Mouse (Mus musculus) cerebellum, adult (tissue): ENCODE results near the gene Zranb3.
"Not testable (repeated sequence)": the region's sequence is repeated elsewhere in the genome, so short reads cannot be mapped to it uniquely, and the experiment has no call there.

Experiments
- ATAC-seq: cut with Nextera tagmentation; 2 replicates; pipeline ENCODE4 v1.9.2; 2017; ENCODE audit warnings: mild to moderate bottlenecking, moderate library complexity, mixed read lengths; ENCODE audit not compliant: insufficient number of reproducible peaks, low FRiP score, low TSS enrichment

Gene Zranb3

DNA sequence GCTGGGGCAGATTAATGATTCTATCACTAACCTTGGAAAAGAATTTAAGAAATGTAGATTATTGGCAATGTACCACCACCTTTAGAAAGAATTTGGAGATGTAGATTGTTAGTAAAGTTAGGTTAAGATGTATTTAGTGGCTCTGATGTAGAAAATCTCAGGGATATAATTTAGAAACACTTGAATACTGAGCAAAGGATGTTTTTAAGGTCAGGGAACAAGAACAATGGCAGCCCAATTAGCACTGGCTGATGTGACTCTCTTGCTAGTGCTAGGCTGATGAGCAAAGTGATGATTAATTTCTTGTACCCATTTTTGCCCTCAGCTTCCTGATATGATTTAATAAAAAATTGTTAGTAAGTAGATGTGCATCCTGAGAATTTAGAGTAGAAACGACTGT is 41.4 kb downstream of the Zranb3 start:
- ATAC-seq: no peak

DNA sequence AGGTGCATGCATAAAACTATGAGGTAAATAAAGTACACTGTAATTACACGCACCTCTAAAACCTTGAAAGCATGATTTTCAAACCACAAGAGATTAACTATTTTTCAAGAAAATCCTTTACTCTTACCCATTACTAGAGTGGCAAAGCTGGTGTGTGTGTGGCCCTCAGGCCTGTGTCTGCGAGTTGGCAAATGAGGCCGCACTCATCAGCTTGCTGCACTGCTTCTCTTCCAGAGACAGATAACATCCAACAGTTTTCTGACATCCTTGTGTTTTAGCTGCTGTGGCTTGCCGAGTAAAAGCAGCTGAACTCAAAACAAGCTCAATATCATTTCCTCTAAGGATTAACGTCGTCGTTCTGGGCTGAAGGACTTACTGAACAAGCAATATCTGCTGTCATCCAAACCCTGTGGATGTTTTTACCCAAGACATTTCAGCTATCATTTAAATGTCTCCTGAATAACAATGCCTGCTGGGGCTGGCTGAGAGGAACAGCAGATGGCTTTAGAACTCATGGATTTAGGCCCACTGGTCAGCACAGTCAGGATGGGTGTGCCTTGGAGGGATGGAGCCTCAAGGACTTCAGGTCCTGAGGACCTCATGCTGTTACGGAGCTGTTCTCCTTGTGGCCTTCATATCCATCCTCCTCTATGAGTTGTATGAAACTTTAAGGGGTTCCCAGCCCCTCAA is 42.0 kb downstream of the Zranb3 start:
- peak; percentile 64; the same call in 1 of the 2 replicates for ATAC-seq

DNA sequence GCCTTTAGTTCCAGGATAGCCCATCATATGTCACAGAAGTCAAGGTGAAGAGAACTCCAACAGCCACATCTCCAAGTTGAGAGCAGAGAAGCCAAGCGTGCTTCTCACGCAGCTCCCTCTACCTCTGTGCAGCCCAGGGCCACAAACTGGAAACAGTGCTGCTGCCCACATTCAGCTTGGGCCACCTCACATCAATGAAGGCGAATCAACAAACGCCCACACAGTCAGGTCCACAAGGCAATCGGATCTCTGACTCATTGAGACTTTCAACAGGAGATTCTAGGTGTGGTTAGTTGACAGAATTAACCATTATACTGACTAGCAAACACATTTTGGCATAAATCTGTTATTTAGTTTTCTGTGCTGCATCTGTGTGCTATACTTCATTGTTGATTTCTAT is 44.2 kb downstream of the Zranb3 start:
- no peak for ATAC-seq

DNA sequence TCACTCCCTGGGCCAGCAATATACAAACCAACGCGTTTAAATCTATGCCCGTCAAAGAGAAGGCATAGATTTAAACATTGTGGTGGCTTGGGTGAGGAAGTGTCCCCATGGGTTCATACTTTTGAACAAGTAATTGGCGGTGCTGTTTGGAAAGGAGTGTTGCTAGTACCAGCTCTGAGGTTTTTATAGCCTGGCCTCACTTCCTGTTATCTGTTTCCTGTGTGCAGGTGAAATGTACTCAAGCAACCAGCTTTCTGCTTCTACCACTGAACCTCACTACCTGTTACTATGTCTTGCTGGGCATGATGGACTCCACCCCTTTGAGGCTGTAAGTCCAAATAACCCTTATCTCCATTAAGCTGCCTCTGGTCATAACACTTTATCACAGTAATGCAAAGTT is 45.6 kb downstream of the Zranb3 start:
- no peak for ATAC-seq

DNA sequence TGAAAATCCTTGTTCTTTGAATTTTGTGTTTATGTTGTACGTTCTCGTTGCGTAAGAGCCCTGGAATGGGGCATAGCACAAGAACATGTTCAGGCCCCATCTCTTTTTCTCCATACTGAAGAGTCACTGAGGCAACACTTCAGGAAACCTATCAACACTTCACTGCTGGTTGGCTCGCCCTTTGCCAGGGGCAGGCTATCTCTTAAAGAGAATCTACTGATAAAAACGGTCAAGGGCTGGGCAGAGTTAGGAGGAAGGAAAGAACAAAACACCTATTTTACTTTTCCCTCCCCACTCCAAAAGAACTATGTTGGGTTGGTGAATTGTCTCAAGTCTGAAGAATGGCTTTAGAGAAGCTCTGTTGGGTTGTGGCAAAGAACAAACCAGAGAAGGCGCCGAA is 55.9 kb downstream of the Zranb3 start:
- no peak for ATAC-seq

DNA sequence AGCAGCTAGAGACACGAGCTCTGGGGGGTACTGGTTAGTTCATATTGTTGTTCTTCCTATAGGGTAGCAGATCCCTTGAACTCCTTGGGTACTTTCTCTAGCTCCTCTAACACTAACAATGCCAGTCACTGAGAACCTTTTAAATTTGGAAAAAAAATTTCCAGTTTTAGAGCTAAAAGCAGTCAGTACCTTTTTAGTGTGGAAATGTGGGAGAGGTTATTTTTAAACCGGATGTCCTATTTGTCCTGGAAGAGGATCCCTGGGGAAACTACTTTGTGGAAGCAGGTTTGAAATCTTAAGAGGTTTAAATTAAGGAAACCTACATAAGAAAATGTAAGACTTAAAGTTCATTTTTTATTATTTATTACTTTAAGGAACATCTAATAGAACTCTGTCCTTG is 56.4 kb downstream of the Zranb3 start:
- no peak for ATAC-seq

DNA sequence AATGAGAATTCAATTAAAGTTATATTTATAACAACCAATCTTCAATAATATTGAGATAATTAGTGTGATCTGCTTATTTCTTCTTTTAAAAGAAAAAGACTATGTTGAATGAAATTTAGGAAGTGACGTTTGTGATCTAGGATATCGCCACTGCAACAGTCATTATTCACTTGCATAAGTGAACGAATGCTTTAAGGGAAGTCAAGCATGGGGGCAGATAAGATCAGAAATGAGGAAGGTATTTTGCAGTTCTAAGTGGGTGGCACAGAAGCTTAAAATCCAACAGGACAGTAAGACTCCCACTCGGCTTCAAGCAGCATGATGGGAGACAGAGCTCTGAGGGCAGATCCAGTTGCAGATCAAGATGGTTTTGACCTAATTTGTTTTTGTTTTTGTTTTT is 58.7 kb downstream of the Zranb3 start:
- ATAC-seq: no peak

DNA sequence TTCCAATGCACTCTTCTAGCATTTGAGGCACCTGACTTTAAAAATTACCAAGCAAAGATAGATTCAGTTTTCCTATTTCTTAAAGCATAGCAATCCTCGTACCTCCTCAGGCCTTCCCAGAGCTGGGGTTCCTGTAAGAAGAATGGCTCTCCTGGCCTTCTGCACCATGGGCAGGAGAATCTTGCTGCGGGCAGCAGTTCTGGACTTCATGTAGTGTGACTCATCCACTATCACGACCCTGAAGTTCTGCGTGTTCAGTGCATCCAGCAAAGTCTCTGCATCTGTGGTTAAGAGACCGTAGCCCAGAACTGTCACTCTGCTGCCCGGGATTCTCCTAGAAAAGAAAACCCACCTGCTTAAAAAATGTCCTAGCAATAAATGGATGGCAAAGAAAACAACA is 66.6 kb downstream of the Zranb3 start:
- no peak for ATAC-seq

DNA sequence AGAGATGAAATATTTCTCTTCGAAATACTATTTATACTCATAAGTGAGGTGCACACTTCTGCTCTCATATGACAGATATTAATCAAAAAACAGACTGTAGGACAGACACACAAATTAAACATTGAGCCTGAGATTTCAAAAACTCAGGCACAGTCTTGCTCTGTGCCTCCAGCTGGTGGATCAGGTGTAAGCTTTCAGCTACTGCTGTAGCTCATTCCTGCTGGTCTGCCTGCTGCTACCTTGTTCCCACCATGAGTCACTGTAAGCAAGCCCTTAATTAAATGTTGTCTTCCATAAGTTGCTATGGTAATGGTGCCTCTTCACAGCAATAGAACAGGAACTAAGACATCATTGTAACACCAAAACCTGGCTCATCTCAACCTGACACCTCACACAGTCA is 70.7 kb downstream of the Zranb3 start:
- ATAC-seq: no peak

DNA sequence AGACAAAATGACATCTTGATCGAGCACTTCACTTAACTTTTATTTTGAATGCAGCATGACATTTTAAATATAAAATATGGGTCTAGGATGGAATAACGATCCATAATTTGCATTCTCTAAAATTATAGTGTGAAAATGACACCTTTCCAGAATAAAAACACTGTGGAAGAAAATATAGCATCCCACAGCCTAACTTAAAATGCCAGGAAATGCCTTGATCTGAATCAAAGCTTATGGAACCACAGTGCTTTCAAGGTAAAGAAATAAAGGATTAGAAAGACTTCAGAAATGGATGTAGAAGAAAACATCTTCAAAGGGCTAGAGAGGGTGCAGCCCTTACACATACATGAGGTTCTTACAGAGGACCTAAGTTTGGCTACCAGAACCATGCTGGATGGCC is 71.3 kb downstream of the Zranb3 start:
- no peak for ATAC-seq

DNA sequence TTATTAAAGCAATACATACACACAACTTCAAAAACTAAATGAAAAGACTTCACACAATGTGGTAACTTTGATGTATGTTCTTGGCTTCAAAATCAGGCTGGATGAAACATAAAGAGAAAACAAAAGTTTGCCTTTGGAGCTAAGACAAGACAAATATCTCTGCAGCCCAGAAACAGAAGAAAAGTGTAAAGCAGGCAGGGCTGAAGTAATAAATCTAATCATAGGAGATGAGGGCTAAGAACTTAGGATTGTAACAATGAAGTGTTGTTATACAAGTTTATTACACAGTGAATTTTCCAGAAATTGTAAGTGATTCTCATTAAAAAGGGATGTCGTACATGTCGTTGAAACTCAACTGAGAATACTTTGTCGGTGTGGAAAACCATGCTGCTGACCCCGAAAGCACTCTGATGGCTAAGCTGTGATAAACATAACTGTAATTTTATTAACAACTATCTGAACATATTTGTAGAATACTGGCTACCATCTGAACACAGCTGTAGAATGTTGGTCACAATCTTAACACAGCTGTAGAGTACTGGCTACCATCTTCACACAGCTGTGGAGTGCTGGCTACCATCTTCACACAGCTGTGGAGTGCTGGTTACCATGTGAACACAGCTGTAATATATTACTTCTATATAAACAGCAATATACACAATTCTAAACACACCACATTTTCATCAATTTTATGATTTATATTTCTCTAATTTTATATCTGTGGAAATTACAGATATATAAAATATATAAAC is 78.3 kb downstream of the Zranb3 start:
- ATAC-seq: no peak

DNA sequence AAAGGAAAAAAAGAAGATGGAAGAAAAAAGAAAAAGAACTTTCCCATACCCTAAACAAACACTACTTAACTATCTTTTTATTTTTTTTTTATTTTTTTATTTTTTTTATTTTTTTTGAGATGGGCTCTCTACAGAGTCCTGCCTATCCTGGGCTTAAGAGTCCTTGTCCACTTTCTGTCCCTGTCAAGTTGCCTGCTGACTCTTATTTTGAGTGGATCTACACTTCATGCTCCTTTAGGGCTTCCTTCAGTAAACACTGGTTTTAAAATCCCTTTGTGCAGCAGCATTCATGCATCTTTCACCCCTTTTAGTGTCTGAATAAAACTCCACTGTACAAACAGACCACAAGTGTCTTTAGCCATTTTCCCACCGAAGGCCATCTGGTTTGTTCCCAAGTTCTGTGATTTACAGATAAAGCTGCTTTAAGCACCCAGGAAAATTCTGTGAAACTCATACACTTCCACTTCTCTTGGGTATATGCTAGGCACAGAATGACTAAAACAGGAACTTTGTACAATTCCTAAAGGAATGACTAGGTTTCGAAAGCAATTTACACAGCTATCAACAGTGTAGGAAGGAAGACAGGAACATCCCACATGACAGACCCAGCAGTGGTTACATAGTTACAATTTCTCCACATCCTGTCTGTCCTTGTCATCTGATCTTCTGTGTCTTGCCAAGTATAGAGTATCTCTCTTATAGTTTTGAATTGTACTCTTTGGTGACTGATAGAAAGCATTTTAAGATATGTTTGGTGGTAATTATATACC is 82.7 kb downstream of the Zranb3 start:
- no peak for ATAC-seq

DNA sequence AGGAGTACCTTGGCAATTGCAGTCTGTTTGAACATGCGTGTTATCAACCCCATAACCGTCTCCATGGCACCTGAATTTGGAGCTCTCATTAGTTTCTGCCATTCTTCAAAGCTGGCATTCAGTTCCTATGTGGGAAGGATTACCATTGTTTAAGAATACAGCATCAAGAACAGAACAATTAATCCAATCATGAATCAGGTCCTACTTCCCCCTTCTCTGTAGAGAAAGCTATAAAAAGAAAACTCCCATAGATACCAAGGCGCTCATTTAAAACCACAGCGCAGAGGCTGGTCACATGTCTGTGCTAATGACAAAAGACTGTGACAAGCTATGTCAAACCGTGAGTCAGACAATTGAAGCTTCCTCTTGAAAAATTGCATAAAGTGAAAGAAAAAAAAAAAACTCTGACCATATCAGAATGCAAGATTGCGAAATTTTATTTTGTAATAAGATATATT is 86.8 kb downstream of the Zranb3 start:
- no peak for ATAC-seq

DNA sequence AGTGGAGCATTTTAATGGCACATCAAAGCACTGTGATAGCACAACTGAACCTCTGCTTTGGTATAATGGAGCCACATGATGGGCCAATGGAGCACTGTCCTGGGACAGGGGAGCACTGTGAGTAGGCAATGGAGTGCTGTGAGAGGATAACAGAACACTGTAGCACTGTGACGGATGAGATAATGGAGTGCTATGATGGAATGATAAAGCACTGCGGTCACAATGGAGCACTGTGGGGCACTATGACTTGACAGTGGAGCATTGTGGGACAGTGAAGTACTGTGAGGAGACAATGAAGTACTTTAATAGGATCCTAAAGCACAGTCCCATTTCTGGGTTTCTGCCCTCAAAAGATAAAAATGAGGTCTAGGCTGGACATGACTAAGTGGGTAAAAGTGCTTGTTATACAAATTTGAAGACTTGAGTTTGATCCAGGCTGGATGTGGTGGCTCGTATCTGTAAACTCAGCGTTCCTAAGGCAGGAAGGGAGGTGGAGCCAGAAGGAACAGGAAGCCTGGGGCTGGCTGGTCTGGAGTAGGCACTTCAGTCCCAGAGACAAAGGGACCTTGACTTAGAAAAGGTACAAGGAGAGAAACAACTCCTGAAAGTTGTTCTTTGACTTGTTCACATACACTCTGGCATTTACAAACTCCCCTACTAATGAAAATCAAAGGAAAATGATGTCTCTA is 89.0 kb downstream of the Zranb3 start:
- ATAC-seq: peak; percentile 20; the same call in 1 of the 2 replicates

DNA sequence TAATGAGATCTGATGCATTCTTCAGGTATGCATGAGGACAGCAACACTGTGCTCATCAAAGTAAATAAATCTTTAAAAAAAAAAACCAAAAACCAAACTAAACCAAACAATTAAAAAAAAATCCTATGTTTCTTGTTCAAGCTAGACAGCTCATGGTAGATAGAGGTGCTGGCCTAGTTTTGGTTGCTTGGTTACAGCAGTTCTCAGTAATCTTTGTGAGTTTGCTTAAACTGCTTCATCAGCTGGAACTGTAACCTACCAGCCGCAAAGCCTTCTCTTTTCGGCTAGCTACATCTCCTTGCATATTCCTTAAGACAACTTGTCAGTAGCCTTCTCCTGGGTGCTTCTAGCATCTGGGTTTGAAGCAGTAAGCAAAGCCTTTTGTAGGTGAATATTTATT is 93.1 kb downstream of the Zranb3 start:
- no peak for ATAC-seq

DNA sequence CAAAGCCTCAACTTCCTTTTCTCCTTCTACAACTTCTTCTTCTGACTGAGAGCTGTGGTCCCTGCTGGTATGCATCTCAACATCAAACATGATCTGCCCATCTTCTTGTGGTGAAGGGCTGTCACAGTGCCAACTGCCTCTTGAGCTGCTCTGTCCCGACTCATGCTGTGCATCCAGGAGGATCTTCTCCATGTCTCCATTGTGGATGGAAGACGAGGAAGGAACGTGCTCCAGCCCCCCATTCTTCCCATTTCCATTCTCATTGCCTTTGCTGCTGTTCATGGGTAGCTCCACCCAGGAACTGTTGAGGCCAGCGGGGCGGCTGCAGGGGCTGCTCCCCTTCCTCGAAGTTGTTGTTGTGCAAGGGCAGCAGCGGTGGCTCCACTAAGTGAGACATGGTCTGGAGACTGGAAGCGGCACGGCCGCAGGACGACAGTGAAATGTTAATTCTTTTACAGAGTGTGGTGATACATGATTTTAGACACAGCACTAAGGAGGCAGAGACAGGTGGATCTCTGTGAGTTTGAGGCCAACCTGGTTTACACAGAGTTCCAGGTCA is 96.7 kb downstream of the Zranb3 start:
- ATAC-seq: not testable (repeated sequence)

DNA sequence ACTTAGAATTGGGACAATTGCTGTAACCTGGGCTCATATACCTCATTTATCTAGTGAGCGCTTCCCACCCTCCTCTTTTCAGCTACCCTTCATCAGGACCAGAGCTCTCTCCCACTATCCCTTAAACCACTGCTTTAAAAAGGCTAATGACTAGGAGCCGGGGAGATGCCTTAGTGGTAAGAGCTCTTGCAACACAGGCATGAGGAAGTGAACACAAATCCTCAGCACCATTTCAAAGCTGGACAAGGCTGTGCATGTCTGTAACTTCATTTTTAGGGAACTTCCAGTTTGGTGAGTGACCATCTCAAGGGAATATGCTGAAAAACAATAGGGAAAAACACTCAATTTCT is 98.5 kb downstream of the Zranb3 start:
- no peak for ATAC-seq

DNA sequence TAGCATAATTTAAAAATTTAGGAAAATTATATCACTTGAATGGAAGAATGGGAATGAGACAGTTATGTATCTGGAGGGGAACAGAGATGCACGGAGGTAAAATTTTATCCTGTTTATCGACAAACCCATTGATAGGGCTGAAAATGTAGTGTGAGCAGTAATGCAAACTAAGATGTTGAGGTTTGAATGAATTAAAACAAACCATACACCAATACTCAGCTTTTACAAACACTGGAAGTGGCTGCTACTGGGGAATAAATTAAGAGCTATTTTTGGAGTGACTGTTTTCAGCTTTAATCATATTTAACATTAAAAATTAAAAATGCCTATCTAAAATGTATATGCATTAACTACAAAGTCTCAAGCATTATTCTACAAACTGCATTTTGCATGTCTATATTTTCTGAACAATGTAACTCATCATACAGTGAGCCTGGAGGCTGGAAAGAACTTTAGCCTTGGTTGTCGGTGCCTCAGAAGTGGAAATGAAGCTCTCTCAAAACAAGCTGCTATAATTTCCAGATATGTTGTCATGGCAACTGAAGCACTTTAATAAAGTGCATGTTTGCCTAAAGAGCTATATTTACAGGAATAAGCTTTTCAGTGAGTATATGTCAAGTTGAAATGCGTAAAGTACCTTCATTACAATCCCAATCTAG is 99.0 kb downstream of the Zranb3 start:
- ATAC-seq: no peak

DNA sequence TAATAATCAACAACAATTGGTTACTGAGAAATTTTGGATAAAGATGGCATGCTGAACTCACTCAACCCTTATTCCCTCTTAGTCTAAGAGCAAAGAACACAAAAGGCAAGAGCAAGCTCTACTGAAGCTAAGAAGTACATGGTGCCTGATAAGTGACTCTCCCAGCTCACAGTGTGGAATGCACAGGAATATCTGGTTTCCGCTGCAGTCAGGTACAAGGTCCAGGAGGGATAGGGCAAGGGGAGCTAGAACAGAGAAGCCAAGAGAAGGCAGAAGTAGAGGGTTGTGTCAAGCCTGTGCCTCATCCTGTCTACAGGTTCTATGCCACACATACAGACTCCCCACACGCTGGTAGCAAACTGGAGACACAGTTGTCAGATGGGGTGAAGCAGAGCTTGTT is 100.7 kb downstream of the Zranb3 start:
- no peak for ATAC-seq

DNA sequence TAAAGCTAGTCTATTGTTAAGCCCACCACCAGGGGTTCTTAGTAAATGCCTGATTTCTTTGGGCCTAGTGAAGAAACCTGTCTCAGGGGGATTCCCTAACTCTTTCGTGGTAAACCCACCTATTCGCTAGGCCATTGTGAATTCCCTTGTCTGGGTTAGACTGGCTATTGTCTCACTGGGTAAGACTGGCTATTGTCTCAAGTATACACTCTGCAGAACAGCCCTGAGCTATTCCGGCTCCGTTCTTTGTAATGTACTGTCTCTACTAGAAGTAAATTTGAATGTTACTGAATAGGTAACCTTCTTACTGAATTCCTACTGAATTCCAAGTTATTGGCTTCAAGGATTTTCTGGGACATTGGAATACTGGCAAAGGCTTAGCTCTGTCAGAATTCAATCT is 101.9 kb downstream of the Zranb3 start:
- ATAC-seq: not testable (repeated sequence)
